Mouse (Mus musculus) cerebellum, adult 2 months (tissue): ENCODE measurements around the gene Prkacb.

Source experiments
- CTCF ChIP-seq: fragments of 200-500 bp; IDR thresholded peaks from 2 replicates; pipeline ENCODE4 v1.5.1; 2011; ENCODE audit warnings: low read depth, mild to moderate bottlenecking, control low read depth, low read length, moderate library complexity, borderline replicate concordance; ENCODE audit not compliant: insufficient read depth
- POLR2A ChIP-seq: fragments of 200-500 bp; IDR thresholded peaks from 2 replicates; pipeline ENCODE4 v1.6.1; 2011; ENCODE audit warnings: low read length, control low read depth, borderline replicate concordance; ENCODE audit not compliant: insufficient read depth

GRCm38 (mm10) chr3:146761276-146761675 lies 51.5 kb downstream of the Prkacb start:
- TF ChIP-seq POLR2A (no peak), CTCF (no peak)
